Comparison of ENCODE assay signal across 10 mouse cellular contexts in genomic region chr6:95713245-95713644, GRCm38 (mm10). TPM values are rescaled to one million over a fixed set of nuclear protein-coding genes. Genes with fewer than 3 reads are reported as not detected.
DNase-seq lines count a peak whose midpoint lies in the region; ATAC-seq and TF ChIP-seq lines count a peak whose summit lies in the region.
"Had no signal": no experiment of that assay in that cellular context is flagged by ENCODE, and none has a peak within 500 bp of the region (broad histone marks: within the 10 kb centered on the region; RNA-seq: fewer than 3 reads in every experiment).

No protein-coding gene starts in this region.

- H3K9ac ChIP-seq in heart, embryonic 14.5 days (ENCODE audit: low read length), result no peak overlapping the region
- no peak overlapping the region for H3K9ac ChIP-seq in kidney, postnatal 0 days (ENCODE audit: low read depth, low read length)
- H3K9ac ChIP-seq in intestine, embryonic 15.5 days, result no peak overlapping the region
- H3K9ac ChIP-seq: limb, embryonic 15.5 days; midbrain, embryonic 12.5 days had no signal

- H3K4me1 ChIP-seq in heart, embryonic 14.5 days (ENCODE audit: control insufficient read depth in 2 of 2, insufficient read depth in 2 of 2, low read length in 2 of 2), result peaks cover 16 to 21% of the 10 kb centered on the region in 2 experiments
- peaks cover 48% of the 10 kb centered on the region for H3K4me1 ChIP-seq in kidney, postnatal 0 days (replicated peaks; ENCODE audit: insufficient read depth, low read length)
- H3K4me1 ChIP-seq in intestine, embryonic 15.5 days (replicated peaks), result peaks cover 17% of the 10 kb centered on the region; the same call in 1 of the 2 replicates

- no peak overlapping the region for H3K4me3 ChIP-seq in heart, embryonic 14.5 days (ENCODE audit: control insufficient read depth in 1 of 2, insufficient read depth in 1 of 2, low read depth in 1 of 2, low read length in 2 of 2)
- H3K4me3 ChIP-seq in kidney, postnatal 0 days (replicated peaks; ENCODE audit: low read depth, low read length), result no peak overlapping the region
- H3K4me3 ChIP-seq in intestine, embryonic 15.5 days (replicated peaks), result no peak overlapping the region
- H3K4me3 ChIP-seq: limb, embryonic 15.5 days; midbrain, embryonic 12.5 days had no signal

- 0 out of 2 replicates have a peak overlapping the region, but pooled peaks have one; percentile 2 for H3K4me2 ChIP-seq in heart, embryonic 14.5 days (ENCODE audit: low read length)
- H3K4me2 ChIP-seq in kidney, postnatal 0 days (ENCODE audit: low read length), result no peak overlapping the region
- no peak overlapping the region for H3K4me2 ChIP-seq in intestine, embryonic 15.5 days (replicated peaks)
- H3K4me2 ChIP-seq: limb, embryonic 15.5 days; midbrain, embryonic 12.5 days had no signal

- no peak overlapping the region; a peak in 1 of 4 replicates for H3K27ac ChIP-seq in heart, embryonic 14.5 days (replicated peaks in 1 of 2; ENCODE audit: control insufficient read depth in 1 of 2, insufficient read depth in 1 of 2, low read depth in 2 of 2, low read length in 2 of 2)
- H3K27ac ChIP-seq in kidney, postnatal 0 days, result peak overlapping the region; percentile 57; the same call in 1 of the 2 replicates
- no peak overlapping the region for H3K27ac ChIP-seq in intestine, embryonic 15.5 days
- H3K27ac ChIP-seq: limb, embryonic 15.5 days; midbrain, embryonic 12.5 days had no signal

- no peaks in the 10 kb centered on the region for H3K36me3 ChIP-seq in heart, embryonic 14.5 days (ENCODE audit: control insufficient read depth, insufficient read depth, low read length)
- H3K36me3 ChIP-seq in kidney, postnatal 0 days (ENCODE audit: insufficient read depth, low read length), result no peaks in the 10 kb centered on the region
- H3K36me3 ChIP-seq in intestine, embryonic 15.5 days, result no peaks in the 10 kb centered on the region
- H3K36me3 ChIP-seq: limb, embryonic 15.5 days; midbrain, embryonic 12.5 days had no signal

- H3K9me3 ChIP-seq in heart, embryonic 14.5 days (ENCODE audit: control insufficient read depth, low read length), result no peaks in the 10 kb centered on the region
- no peaks in the 10 kb centered on the region for H3K9me3 ChIP-seq in kidney, postnatal 0 days (replicated peaks; ENCODE audit: low read length)
- H3K9me3 ChIP-seq in intestine, embryonic 15.5 days, result no peaks in the 10 kb centered on the region
- H3K9me3 ChIP-seq: limb, embryonic 15.5 days; midbrain, embryonic 12.5 days had no signal

- H3K27me3 ChIP-seq in heart, embryonic 14.5 days (ENCODE audit: control insufficient read depth, insufficient read depth, low read length), result no peaks in the 10 kb centered on the region
- H3K27me3 ChIP-seq in kidney, postnatal 0 days (ENCODE audit: insufficient read depth, low read length), result no peaks in the 10 kb centered on the region
- H3K27me3 ChIP-seq in intestine, embryonic 15.5 days (replicated peaks), result no peaks in the 10 kb centered on the region
- H3K27me3 ChIP-seq: limb, embryonic 15.5 days had no signal

- DNase-seq in gastrocnemius, adult 18-20 months (ENCODE audit: low spot score), result peak; percentile 38
- no peak for DNase-seq in gastrocnemius, postnatal 4 days (ENCODE audit: low spot score in 2 of 2)
- peak; percentile 51 for DNase-seq in Muller cell, postnatal 12 days (ENCODE audit: inconsistent ontology term)
- DNase-seq in kidney, postnatal 0 days (ENCODE audit: low spot score), result peak; percentile 75
- no peak for DNase-seq in retina, postnatal 1 day
- DNase-seq in thymus, postnatal 14 days, result no peak

- 11% methylated on average over 5 of the region's 5 CpGs for WGBS in heart, embryonic 14.5 days
- WGBS in kidney, postnatal 0 days, result 10% methylated on average over 5 of the region's 5 CpGs
- WGBS in intestine, embryonic 15.5 days, result 32% methylated on average over 5 of the region's 5 CpGs

- no peak for ATAC-seq in heart, embryonic 14.5 days (ENCODE audit: insufficient number of reproducible peaks, insufficient read depth, low FRiP score, low read depth)
- ATAC-seq in kidney, postnatal 0 days (replicated peaks; ENCODE audit: low FRiP score, low read depth), result peak; percentile 67; the same call in 1 of the 2 replicates
- no peak for ATAC-seq in intestine, embryonic 15.5 days

- TF ChIP-seq CTCF in kidney, postnatal 0 days (IDR thresholded peaks at IDR 0.05; ENCODE audit: low read depth), result peak; percentile 37

RNA-seq across cellular contexts. Expression of gene Suclg2, which starts 5.4 kb away (rescaled TPM):
- total RNA-seq in gastrocnemius, adult 18-20 months (2021), result 10 to 100 TPM; 52.1 to 53.8 TPM
- 10 to 100 TPM; 33.2 to 39.6 TPM for total RNA-seq in gastrocnemius, postnatal 4 days (2021)
- polyA plus RNA-seq in heart, embryonic 14.5 days (2014; fragmentation: Nextera tagmentation; extraction: Ambion mirVana), result 112 and 115 TPM in 2 replicates
- polyA plus RNA-seq in kidney, postnatal 0 days (2015; fragmentation: Nextera tagmentation; extraction: Ambion mirVana), result 143 and 153 TPM in 2 replicates
- 110 and 116 TPM in 2 replicates for polyA plus RNA-seq in intestine, embryonic 15.5 days (2015; fragmentation: Nextera tagmentation; extraction: Ambion mirVana)

Comparison
In these comparisons a context has a peak if more than half of its experiments do, and no peak if none do; other contexts are left out.
1. DNase-seq: peak in gastrocnemius, adult 18-20 months (single experiment), Muller cell, postnatal 12 days (single experiment) and kidney, postnatal 0 days (single experiment); none in gastrocnemius, postnatal 4 days (0 of 2), retina, postnatal 1 day (single experiment) and thymus, postnatal 14 days (single experiment).